Mouse (Mus musculus): ENCODE data around the gene Hnrnpa1. TPM values are rescaled to one million over a fixed set of nuclear protein-coding genes. Genes with fewer than 3 reads are reported as not detected.
"Not testable (repeated sequence)": the region's sequence is repeated elsewhere in the genome, so short reads cannot be mapped to it uniquely, and the experiment has no call there.

Hnrnpa1 gene
- polyA plus RNA-seq, 1 experiment from 2014 or later, result 554 TPM

GRCm38 (mm10) chr15:103220785-103221184, 19.4 kb upstream of the Hnrnpa1 start:
- Histone ChIP-seq H3K27ac (ENCODE audit: poor library complexity, severe bottlenecking) (peak overlapping the region; percentile 82), H3K36me3 (0 out of 2 replicates have a peak, but pooled peaks cover 5% of the 10 kb centered on the region), H3K4me1 (replicated peaks) (peaks cover 24% of the 10 kb centered on the region), H3K9ac (no peak overlapping the region), H3K9me3 (replicated peaks) (no peaks in the 10 kb centered on the region), H3K4me3 (no peak overlapping the region), H3K4me2 (peak overlapping the region; percentile 25), H3K27me3 (replicated peaks) (no peaks in the 10 kb centered on the region)
- peak; percentile 24; the same call in 1 of the 2 replicates for ATAC-seq (ENCODE audit: insufficient number of reproducible peaks, low FRiP score)
- WGBS, result 11% methylated on average over 3 of the region's 3 CpGs

DNA sequence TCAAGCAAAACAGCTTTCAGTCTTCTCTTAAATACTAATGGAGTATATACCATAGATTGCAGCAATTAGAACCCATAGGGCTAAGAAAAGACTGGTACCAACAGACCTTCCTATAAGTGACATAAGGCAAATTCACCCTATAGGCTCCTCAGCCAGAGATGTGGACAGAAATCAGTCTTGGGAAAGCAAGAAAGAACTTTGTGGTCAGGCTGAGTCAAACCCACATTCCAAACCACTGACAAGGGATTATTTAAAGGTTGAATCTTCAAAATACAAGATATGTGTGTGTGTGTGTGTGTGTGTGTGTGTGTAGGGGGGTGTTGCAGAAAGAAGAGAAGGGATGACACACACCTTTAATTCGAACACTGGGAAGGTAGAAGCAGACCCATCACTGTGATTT, 18.8 kb upstream of the Hnrnpa1 start:
- Histone ChIP-seq H3K27ac (ENCODE audit: poor library complexity, severe bottlenecking) (peak overlapping the region; percentile 82), H3K27me3 (replicated peaks) (no peaks in the 10 kb centered on the region), H3K4me2 (peak overlapping the region; percentile 25), H3K9me3 (replicated peaks) (no peaks in the 10 kb centered on the region), H3K4me3 (no peak overlapping the region), H3K36me3 (0 out of 2 replicates have a peak, but pooled peaks cover 5% of the 10 kb centered on the region), H3K4me1 (replicated peaks) (peaks cover 19% of the 10 kb centered on the region), H3K9ac (no peak overlapping the region)
- no peak for ATAC-seq (ENCODE audit: insufficient number of reproducible peaks, low FRiP score)
- 73% methylated on average over 1 of the region's 1 CpGs for WGBS

GRCm38 (mm10) chr15:103224161-103224560, 16.1 kb upstream of the Hnrnpa1 start:
- H3K4me2 ChIP-seq, result no peak overlapping the region
- no peak overlapping the region for H3K4me3 ChIP-seq
- H3K9me3 ChIP-seq (replicated peaks), result no peaks in the 10 kb centered on the region
- no peaks in the 10 kb centered on the region for H3K27me3 ChIP-seq (replicated peaks)
- ATAC-seq (ENCODE audit: insufficient number of reproducible peaks, low FRiP score), result no peak
- no peak overlapping the region for H3K9ac ChIP-seq
- H3K27ac ChIP-seq (ENCODE audit: poor library complexity, severe bottlenecking), result no peak overlapping the region
- H3K36me3 ChIP-seq, result 0 out of 2 replicates have a peak, but pooled peaks cover 5% of the 10 kb centered on the region
- H3K4me1 ChIP-seq (replicated peaks), result peaks cover 29% of the 10 kb centered on the region
- WGBS, result 92% methylated on average over 2 of the region's 2 CpGs

DNA sequence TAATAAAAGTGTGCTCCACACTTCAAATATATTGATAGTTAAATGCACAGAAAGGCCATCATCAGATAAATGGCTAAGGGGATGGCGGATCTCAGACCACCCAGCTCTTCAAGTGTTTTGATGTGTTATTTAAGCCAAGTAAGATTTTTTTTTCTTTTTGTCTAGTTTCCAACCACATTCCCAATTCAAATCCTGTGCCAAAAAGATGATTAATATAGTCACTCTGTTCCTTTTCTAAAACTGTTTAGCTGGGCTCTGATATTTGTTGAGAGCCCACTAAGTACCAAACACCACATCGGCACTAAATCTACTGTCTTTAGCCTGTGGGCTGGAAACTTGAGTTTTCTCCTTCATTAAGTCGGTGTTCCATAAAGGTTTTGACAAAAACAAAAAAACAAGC, 13.2 kb upstream of the Hnrnpa1 start:
- ATAC-seq (ENCODE audit: insufficient number of reproducible peaks, low FRiP score), result no peak
- Histone ChIP-seq H3K4me2 (no peak overlapping the region), H3K4me3 (no peak overlapping the region), H3K4me1 (replicated peaks) (peaks cover 16% of the 10 kb centered on the region), H3K9ac (no peak overlapping the region), H3K9me3 (replicated peaks) (no peaks in the 10 kb centered on the region), H3K27me3 (replicated peaks) (no peaks in the 10 kb centered on the region), H3K36me3 (0 out of 2 replicates have a peak, but pooled peaks cover 5% of the 10 kb centered on the region), H3K27ac (ENCODE audit: poor library complexity, severe bottlenecking) (no peak overlapping the region)
- WGBS, result 92% methylated on average over 3 of the region's 3 CpGs

GRCm38 (mm10) chr15:103227572-103227971, 12.7 kb upstream of the Hnrnpa1 start:
- no peak for ATAC-seq (ENCODE audit: insufficient number of reproducible peaks, low FRiP score)
- Histone ChIP-seq H3K9me3 (replicated peaks) (no peaks in the 10 kb centered on the region), H3K4me3 (no peak overlapping the region), H3K4me1 (replicated peaks) (peaks cover 17% of the 10 kb centered on the region), H3K9ac (no peak overlapping the region), H3K27me3 (replicated peaks) (no peaks in the 10 kb centered on the region), H3K27ac (ENCODE audit: poor library complexity, severe bottlenecking) (no peak overlapping the region), H3K36me3 (0 out of 2 replicates have a peak, but pooled peaks cover 5% of the 10 kb centered on the region), H3K4me2 (no peak overlapping the region)
- WGBS, result 73% methylated on average over 2 of the region's 2 CpGs

- Histone ChIP-seq H3K4me2 (0 out of 2 replicates have a peak overlapping the region, but pooled peaks have one; percentile 10), H3K36me3 (0 out of 2 replicates have a peak, but pooled peaks cover 5% of the 10 kb centered on the region), H3K27me3 (replicated peaks) (no peaks in the 10 kb centered on the region), H3K4me1 (replicated peaks) (peaks cover 24% of the 10 kb centered on the region), H3K9ac (no peak overlapping the region), H3K4me3 (no peak overlapping the region), H3K27ac (ENCODE audit: poor library complexity, severe bottlenecking) (peak overlapping the region; percentile 51; the same call in 1 of the 2 replicates), H3K9me3 (replicated peaks) (no peaks in the 10 kb centered on the region)
- no peak for ATAC-seq (ENCODE audit: insufficient number of reproducible peaks, low FRiP score)
- 46% methylated on average over 2 of the region's 2 CpGs for WGBS
Observed at GRCm38 (mm10) chr15:103228904-103229303, 11.3 kb upstream of the Hnrnpa1 start.

DNA sequence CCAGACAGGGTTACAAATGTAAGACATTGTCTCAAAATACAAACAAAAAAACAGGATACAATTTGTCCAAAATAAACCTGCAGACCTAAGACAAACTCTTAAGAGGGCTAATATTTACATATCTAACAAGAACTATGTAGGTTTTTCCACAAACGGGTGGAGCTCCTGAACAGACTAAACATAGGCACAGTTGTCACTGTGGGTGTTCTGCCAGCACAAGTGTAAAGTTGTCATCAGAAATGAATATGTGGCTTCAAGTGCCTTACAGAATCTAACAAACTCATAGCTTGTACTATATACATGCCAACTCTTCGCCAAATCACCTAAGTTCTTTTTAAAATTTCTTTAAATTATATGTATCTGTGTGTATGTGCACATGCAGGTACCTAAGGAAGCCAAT, 7.1 kb upstream of the Hnrnpa1 start:
- Histone ChIP-seq H3K4me1 (replicated peaks) (peaks cover 20% of the 10 kb centered on the region), H3K4me2 (no peak overlapping the region), H3K27me3 (replicated peaks) (no peaks in the 10 kb centered on the region), H3K27ac (ENCODE audit: poor library complexity, severe bottlenecking) (no peak overlapping the region), H3K9me3 (replicated peaks) (no peaks in the 10 kb centered on the region), H3K36me3 (peaks cover 18% of the 10 kb centered on the region), H3K9ac (no peak overlapping the region), H3K4me3 (no peak overlapping the region)
- 73% methylated on average over 2 of the region's 2 CpGs for WGBS
- no peak for ATAC-seq (ENCODE audit: insufficient number of reproducible peaks, low FRiP score)

- ATAC-seq (ENCODE audit: insufficient number of reproducible peaks, low FRiP score), result no peak
- H3K9ac ChIP-seq, result no peak overlapping the region
- no peak overlapping the region for H3K4me3 ChIP-seq
- no peaks in the 10 kb centered on the region for H3K27me3 ChIP-seq (replicated peaks)
- H3K27ac ChIP-seq (ENCODE audit: poor library complexity, severe bottlenecking), result no peak overlapping the region
- no peak overlapping the region for H3K4me2 ChIP-seq
- H3K36me3 ChIP-seq, result peaks cover 29% of the 10 kb centered on the region
- H3K9me3 ChIP-seq (replicated peaks), result no peaks in the 10 kb centered on the region
- 90% methylated on average over 7 of the region's 7 CpGs for WGBS
- peaks cover 23% of the 10 kb centered on the region for H3K4me1 ChIP-seq (replicated peaks)
Observed at GRCm38 (mm10) chr15:103237295-103237694, 2.9 kb upstream of the Hnrnpa1 start.

GRCm38 (mm10) chr15:103239130-103239684, 1.0 kb upstream of the Hnrnpa1 start:
- H3K4me2 ChIP-seq, result peak overlapping the region; percentile 95
- peaks cover 47% of the 10 kb centered on the region for H3K36me3 ChIP-seq
- H3K27me3 ChIP-seq (replicated peaks), result no peaks in the 10 kb centered on the region
- peak; percentile 90 for ATAC-seq (ENCODE audit: insufficient number of reproducible peaks, low FRiP score)
- peak overlapping the region; percentile 86 for H3K27ac ChIP-seq (ENCODE audit: poor library complexity, severe bottlenecking)
- H3K9ac ChIP-seq, result peak overlapping the region; percentile 53
- H3K4me1 ChIP-seq (replicated peaks), result peaks cover 30% of the 10 kb centered on the region
- H3K4me3 ChIP-seq, result peak overlapping the region; percentile 80
- under 1% methylated on average over 26 of the region's 26 CpGs for WGBS
- no peaks in the 10 kb centered on the region for H3K9me3 ChIP-seq (replicated peaks)

- H3K4me1 ChIP-seq (replicated peaks), result peaks cover 30% of the 10 kb centered on the region
Observed at GRCm38 (mm10) chr15:103239685-103240159, 510 bp upstream of the Hnrnpa1 start, which contains the start of gene Cbx5. Cbx5 (minus strand) TSS chr15:103239816.

DNA sequence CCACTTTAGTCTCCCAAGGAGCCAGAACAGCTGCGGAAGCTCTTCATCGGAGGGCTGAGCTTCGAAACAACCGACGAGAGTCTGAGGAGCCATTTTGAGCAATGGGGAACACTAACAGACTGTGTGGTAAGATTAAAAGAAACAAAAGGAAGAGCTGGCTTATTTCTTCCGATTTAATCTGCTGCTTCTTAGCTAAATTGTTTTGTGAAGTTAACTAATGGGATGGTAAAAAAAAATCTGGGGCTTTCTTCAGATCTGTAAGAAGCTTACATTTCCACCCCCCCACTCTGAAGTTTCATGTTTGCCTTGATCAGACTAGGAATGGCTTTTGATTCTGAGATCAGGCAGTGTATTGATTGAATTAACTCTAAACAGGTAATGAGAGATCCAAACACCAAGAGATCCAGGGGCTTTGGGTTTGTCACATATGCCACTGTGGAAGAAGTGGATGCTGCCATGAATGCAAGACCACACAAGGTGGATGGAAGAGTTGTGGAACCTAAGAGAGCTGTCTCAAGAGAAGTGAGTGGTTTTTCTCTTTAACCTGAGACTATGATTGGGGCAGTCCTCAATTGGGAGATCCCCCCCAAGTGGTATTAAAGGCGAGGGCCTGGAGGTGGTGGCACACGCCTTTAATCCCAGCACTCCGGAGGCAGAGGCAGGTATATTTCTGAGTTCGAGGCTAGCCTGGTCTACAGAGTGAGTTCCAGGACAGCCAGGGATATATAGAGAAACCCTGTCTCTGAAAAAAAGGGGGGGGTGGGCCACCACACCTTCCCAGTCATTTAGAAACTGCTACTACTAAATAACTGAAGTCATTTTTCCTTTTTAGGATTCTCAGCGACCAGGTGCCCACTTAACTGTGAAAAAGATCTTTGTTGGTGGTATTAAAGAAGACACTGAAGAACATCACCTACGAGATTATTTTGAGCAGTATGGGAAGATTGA, 1.1 kb downstream of the Hnrnpa1 start:
- Histone ChIP-seq H3K9ac (peak overlapping the region; percentile 92), H3K27ac (ENCODE audit: poor library complexity, severe bottlenecking) (peak overlapping the region; percentile 86), H3K4me2 (peak overlapping the region; percentile 95), H3K36me3 (peaks cover 46% of the 10 kb centered on the region), H3K4me1 (replicated peaks) (peaks cover 39% of the 10 kb centered on the region), H3K4me3 (peak overlapping the region; percentile 80)
- H3K9me3 ChIP-seq (replicated peaks); H3K27me3 ChIP-seq (replicated peaks); ATAC-seq (ENCODE audit: insufficient number of reproducible peaks, low FRiP score): not testable (repeated sequence)
- WGBS, result 14% methylated on average over 12 of the region's 12 CpGs

More at GRCm38 (mm10) chr15:103239685-103240159, 510 bp upstream of the Hnrnpa1 start, which contains the start of gene Cbx5:
- H3K9ac ChIP-seq, result peak within 1 kb of the TSS; percentile 92
- no peaks in the 10 kb centered on the region for H3K27me3 ChIP-seq (replicated peaks)
- peak; percentile 91 for ATAC-seq (ENCODE audit: insufficient number of reproducible peaks, low FRiP score)
- peak within 1 kb of the TSS; percentile 95 for H3K4me2 ChIP-seq
- under 1% methylated on average over 39 of the region's 39 CpGs for WGBS
- H3K9me3 ChIP-seq (replicated peaks), result no peaks in the 10 kb centered on the region
- H3K4me3 ChIP-seq, result peak within 1 kb of the TSS; percentile 80
- H3K36me3 ChIP-seq, result peaks cover 44% of the 10 kb centered on the region
- peak within 1 kb of the TSS; percentile 86 for H3K27ac ChIP-seq (ENCODE audit: poor library complexity, severe bottlenecking)
